13 mouse cellular contexts compared by ENCODE assay signal in the genomic region with DNA sequence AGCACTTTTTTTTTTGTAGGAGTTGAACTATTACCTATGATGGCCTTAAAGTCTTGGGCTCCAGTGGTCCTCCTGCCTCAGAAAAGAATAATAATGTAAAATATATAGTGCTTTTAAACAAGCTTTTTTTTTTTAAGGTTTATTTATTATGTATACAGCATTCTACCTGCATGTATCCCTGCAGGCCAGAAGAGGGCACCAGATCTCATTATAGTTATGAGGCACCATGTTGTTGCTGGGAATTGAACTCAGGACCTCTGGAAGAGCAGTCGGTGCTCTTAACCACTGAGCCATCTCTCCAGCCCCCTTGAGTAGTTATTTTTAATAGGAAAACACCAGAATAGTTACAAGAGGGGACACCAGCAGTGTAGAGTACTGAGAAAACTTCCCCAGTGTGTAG. TPM values are rescaled to one million over a fixed set of nuclear protein-coding genes. Genes with fewer than 3 reads are reported as not detected.
DNase-seq lines count a peak whose midpoint lies in the region; ATAC-seq and TF ChIP-seq lines count a peak whose summit lies in the region.
"Had no signal": no experiment of that assay in that cellular context is flagged by ENCODE, and none has a peak within 500 bp of the region (broad histone marks: within the 10 kb centered on the region; RNA-seq: fewer than 3 reads in every experiment).

No protein-coding gene starts in this region.

- H3K4me1 ChIP-seq in hindbrain, embryonic 11.5 days (replicated peaks; ENCODE audit: control insufficient read depth, insufficient read depth, low read length): no peaks in the 10 kb centered on the region; the same call in 1 of the 2 replicates
- peaks cover 8% of the 10 kb centered on the region for H3K4me1 ChIP-seq in hindbrain, embryonic 16.5 days (ENCODE audit: control insufficient read depth, insufficient read depth, low read depth, low read length)
- H3K4me1 ChIP-seq in small intestine, adult 2 months (ENCODE audit: control insufficient read depth, insufficient read depth, insufficient read length, low read length): peaks cover 2% of the 10 kb centered on the region; the same call in 1 of the 2 replicates

- TF ChIP-seq POLR2A in small intestine, adult 2 months (IDR thresholded peaks at IDR 0.05; ENCODE audit: low read depth, low read length): no peak

- peak; percentile 16; the same call in 1 of the 2 replicates for TF ChIP-seq CTCF in small intestine, adult 2 months (IDR thresholded peaks at IDR 0.05; ENCODE audit: extremely low read depth, insufficient read length, insufficient replicate concordance, low read depth, low read length)

- H3K27me3 ChIP-seq in hindbrain, embryonic 11.5 days (ENCODE audit: control insufficient read depth, insufficient read depth, low read length): no peaks in the 10 kb centered on the region
- H3K27me3 ChIP-seq in hindbrain, embryonic 16.5 days (replicated peaks; ENCODE audit: control insufficient read depth, insufficient read depth, low read length): no peaks in the 10 kb centered on the region
- H3K27me3 ChIP-seq in small intestine, adult 2 months (ENCODE audit: control insufficient read depth, insufficient read depth, low read length): no peaks in the 10 kb centered on the region

- no peak overlapping the region for H3K4me2 ChIP-seq in hindbrain, embryonic 11.5 days (replicated peaks; ENCODE audit: low read depth, low read length)
- no peak overlapping the region for H3K4me2 ChIP-seq in hindbrain, embryonic 16.5 days (ENCODE audit: low read length)
- H3K4me2 ChIP-seq: heart, embryonic 11.5 days had no signal

- no peaks in the 10 kb centered on the region for H3K36me3 ChIP-seq in hindbrain, embryonic 11.5 days (ENCODE audit: control insufficient read depth, insufficient read depth, low read length)
- H3K36me3 ChIP-seq in hindbrain, embryonic 16.5 days (ENCODE audit: control insufficient read depth, insufficient read depth, low read length): no peaks in the 10 kb centered on the region
- no peaks in the 10 kb centered on the region for H3K36me3 ChIP-seq in small intestine, adult 2 months (ENCODE audit: control insufficient read depth, insufficient read depth, low read length)

- H3K9ac ChIP-seq in hindbrain, embryonic 11.5 days (ENCODE audit: low read depth, low read length): no peak overlapping the region
- H3K9ac ChIP-seq in hindbrain, embryonic 16.5 days (ENCODE audit: low read depth, low read length): no peak overlapping the region

- no peak overlapping the region for H3K4me3 ChIP-seq in hindbrain, embryonic 11.5 days (ENCODE audit: low read depth, low read length)
- no peak overlapping the region for H3K4me3 ChIP-seq in hindbrain, embryonic 16.5 days (ENCODE audit: low read length)
- no peak overlapping the region for H3K4me3 ChIP-seq in small intestine, adult 2 months (ENCODE audit: low read depth, low read length)

- peak overlapping the region; percentile 68; the same call in 1 of the 2 replicates for H3K27ac ChIP-seq in hindbrain, embryonic 11.5 days (ENCODE audit: low read depth, low read length)
- no peak overlapping the region for H3K27ac ChIP-seq in hindbrain, embryonic 16.5 days (ENCODE audit: low read depth, low read length)
- H3K27ac ChIP-seq in small intestine, adult 2 months (ENCODE audit: insufficient read depth, low read depth, low read length): no peak overlapping the region

- WGBS in hindbrain, embryonic 11.5 days: 89% methylated on average over 1 of the region's 1 CpGs
- WGBS in hindbrain, embryonic 16.5 days: 81% methylated on average over 1 of the region's 1 CpGs
- WGBS in small intestine, adult 2 months: 95% methylated on average over 1 of the region's 1 CpGs

- ATAC-seq in hindbrain, embryonic 11.5 days (ENCODE audit: low FRiP score): no peak
- ATAC-seq in hindbrain, embryonic 16.5 days: no peak

- no peaks in the 10 kb centered on the region for H3K9me3 ChIP-seq in hindbrain, embryonic 11.5 days (ENCODE audit: control insufficient read depth, low read length)
- no peaks in the 10 kb centered on the region for H3K9me3 ChIP-seq in hindbrain, embryonic 16.5 days (ENCODE audit: control insufficient read depth, low read length)

- no peak for DNase-seq in hindbrain, embryonic 11.5 days (ENCODE audit: low spot score)
- DNase-seq in thymus, postnatal 0 days (ENCODE audit: low spot score): peak; percentile 21
- no peak for DNase-seq in thymus, postnatal 36 days
- peak; percentile 26 for DNase-seq in ZHBTc4 (ENCODE audit: low read depth, low spot score)
- DNase-seq in kidney, postnatal 25 days: no peak
- DNase-seq in layer of hippocampus, adult 8-10 months (ENCODE audit: low spot score in 2 of 2): no peak
- DNase-seq: adrenal gland, postnatal 25 days; cerebellum, adult 18-20 months; kidney, adult 9 months; lung, postnatal 4 days had no signal

RNA-seq across cellular contexts. Expression of a gene that starts 41.3 kb away (rescaled TPM):
- 0.06 and 0.08 TPM in 2 replicates for polyA plus RNA-seq in hindbrain, embryonic 11.5 days (2014; fragmentation: Nextera tagmentation; extraction: Ambion mirVana)
- 0.09 TPM in 1 of 2 replicates, not detected in the other for polyA plus RNA-seq in hindbrain, embryonic 16.5 days (2015; fragmentation: Nextera tagmentation; extraction: Ambion mirVana)
- polyA plus RNA-seq in thymus, postnatal 0 days (2015; fragmentation: Nextera tagmentation; extraction: Ambion mirVana): 0.05 and 0.08 TPM in 2 replicates
- polyA plus RNA-seq in small intestine, adult 2 months (2012; rRNA removed): 0.06 TPM in 2 replicates
- total RNA-seq in layer of hippocampus, adult 8-10 months (2022): under 1 TPM in 2 of 4 experiments, not detected in 2; 0.20 to 0.23 TPM

RNA-seq across cellular contexts. Expression of a gene that starts 41.9 kb away (rescaled TPM):
- 208 and 223 TPM in 2 replicates for polyA plus RNA-seq in hindbrain, embryonic 11.5 days (2014; fragmentation: Nextera tagmentation; extraction: Ambion mirVana)
- polyA plus RNA-seq in hindbrain, embryonic 16.5 days (2015; fragmentation: Nextera tagmentation; extraction: Ambion mirVana): 43.1 and 60.9 TPM in 2 replicates
- 47.5 and 52.0 TPM in 2 replicates for polyA plus RNA-seq in thymus, postnatal 0 days (2015; fragmentation: Nextera tagmentation; extraction: Ambion mirVana)
- 11.1 and 15.7 TPM in 2 replicates for polyA plus RNA-seq in small intestine, adult 2 months (2012; rRNA removed)
- total RNA-seq in layer of hippocampus, adult 8-10 months (2022): 10 to 100 TPM; 23.0 to 27.9 (median 25.7) TPM

Comparison
In these comparisons a context has a peak if more than half of its experiments do, and no peak if none do; other contexts are left out.
1. DNase-seq: peak in thymus, postnatal 0 days (single experiment) and ZHBTc4 (single experiment); none in hindbrain, embryonic 11.5 days (single experiment), thymus, postnatal 36 days (0 of 2), kidney, postnatal 25 days (0 of 2) and layer of hippocampus, adult 8-10 months (0 of 2).